Mouse (Mus musculus) urinary bladder, postnatal 25 days (tissue): ENCODE measurements around the gene Klc2.

ENCODE experiments used
- DNase-seq: peaks from one replicate; pipeline ENCODE4 v3.0.0; 2022; ENCODE audit warnings: low spot score

The Klc2 gene

DNA sequence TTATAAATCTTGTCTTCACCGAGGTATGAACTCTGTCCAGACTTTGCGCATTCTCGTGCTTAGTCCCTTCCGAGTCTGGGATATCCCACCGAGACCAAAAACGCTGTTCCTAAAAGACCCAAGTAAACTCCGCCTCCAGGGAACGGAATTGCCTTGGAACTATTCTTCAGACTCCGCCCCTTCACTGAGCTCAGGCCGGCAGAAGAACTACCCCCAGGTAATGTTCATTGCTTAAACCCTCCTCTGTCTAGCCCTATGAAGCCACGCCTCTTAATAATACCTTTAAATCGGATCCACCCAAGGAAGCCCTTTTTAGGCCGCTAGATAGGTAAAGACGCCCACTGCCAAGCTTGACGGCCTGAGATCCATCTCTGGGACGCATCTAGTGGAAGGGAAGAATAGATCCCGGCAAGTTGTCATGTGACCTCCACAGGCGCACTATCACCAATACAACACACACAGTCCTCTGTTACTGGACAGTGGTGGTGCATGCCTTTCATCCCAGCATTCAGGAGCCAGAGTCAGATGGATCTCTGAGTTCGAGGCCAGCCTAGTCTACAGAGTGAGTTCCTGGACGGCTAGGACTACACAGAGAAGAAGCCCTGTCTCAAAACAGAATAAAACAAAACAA lies 45.9 kb downstream of the Klc2 start:
- no peak for DNase-seq

DNA sequence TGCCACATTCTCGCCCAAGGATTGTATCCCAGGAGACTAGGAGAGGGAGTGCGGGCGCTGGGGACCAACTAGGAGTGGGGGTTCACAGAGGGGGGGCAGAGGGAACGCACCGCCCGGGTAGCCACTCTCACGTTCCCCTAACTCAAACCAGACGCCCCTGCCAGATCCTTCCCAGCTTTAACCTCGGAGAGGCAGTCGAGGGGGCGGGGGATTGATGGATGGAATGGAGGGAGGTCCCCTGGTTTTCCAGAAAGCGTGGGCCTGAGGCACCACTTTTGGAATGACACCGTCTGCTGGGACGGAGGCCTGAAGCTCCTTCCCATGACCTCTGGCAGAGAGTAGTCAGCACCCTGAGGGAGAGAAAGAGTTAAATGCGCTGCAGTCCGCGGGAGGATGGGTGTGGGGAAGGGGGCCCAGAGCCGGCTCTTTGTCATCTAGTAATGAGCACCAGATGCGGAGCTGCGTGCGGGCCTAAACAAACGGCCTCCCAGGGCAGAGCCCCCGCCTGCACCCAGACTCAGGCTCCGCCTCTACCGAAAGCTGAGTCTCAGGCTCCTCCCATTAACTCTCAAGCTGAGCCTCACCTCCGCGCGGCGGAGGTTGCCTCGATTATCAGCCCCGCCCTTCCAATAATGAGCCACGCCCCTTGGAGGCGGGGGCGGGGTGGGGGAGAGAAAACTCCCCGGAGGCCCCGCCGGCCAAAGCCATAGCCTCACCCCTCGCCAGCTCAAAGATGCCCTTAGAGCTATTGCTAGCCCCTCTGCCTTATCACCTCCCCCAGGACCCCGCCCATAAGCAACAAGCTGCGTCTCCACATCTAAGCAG lies 46.6 kb downstream of the Klc2 start:
- peak; percentile 76 for DNase-seq

GRCm38 (mm10) chr19:5071077-5071476 lies 47.3 kb downstream of the Klc2 start:
- no peak for DNase-seq

- no peak for DNase-seq
Measured at GRCm38 (mm10) chr19:5069978-5070377, 48.4 kb downstream of the Klc2 start.

GRCm38 (mm10) chr19:5069486-5069885 lies 48.9 kb downstream of the Klc2 start:
- no peak for DNase-seq

DNA sequence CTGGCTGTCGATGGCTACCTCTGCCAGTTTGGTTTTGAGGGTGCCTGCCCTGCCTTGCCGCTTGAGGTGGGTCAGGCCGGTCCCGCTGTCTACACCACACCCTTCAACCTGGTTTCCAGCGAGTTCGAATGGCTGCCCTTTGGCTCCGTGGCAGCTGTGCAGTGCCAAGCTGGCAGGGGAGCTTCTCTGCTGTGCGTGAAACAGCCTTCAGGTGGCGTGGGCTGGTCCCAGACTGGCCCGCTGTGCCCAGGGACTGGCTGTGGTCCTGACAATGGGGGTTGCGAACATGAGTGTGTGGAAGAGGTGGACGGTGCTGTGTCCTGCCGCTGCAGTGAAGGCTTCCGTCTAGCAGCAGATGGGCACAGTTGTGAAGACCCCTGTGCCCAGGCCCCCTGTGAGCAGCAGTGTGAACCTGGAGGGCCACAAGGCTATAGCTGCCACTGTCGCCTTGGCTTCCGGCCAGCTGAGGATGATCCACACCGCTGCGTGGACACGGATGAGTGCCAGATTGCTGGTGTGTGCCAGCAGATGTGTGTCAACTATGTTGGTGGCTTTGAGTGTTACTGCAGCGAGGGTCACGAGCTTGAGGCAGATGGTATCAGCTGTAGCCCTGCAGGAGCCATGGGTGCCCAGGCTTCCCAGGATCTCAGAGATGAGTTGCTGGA lies 49.7 kb downstream of the Klc2 start:
- DNase-seq: no peak

- peak; percentile 56 for DNase-seq
Measured at GRCm38 (mm10) chr19:5067867-5068569, 50.3 kb downstream of the Klc2 start, which contains the start of gene Cd248. Gene Cd248, plus strand, starts transcription at chr19:5068078.

- DNase-seq: no peak
Measured at GRCm38 (mm10) chr19:5067040-5067799, 51.1 kb downstream of the Klc2 start.

DNA sequence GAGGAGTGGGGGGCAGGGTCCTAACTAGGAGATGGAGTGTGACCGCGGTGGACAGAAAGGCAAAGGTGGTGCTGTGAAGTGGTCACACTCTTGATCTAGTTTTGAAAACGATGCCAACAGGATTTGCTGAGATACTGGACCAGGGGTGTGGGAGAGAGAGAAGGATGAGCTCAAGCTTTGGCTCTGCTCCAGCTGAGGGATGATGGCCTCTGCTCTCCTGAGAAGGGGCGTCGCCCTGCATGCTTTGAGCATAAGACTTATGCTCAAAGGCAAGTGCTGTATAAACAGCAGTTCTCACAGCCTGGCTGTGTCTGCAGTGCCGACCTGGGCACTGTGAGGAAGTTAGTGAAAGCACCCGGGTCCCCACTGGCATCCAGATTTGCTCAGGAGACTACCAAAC lies 53.3 kb downstream of the Klc2 start:
- DNase-seq: no peak

DNA sequence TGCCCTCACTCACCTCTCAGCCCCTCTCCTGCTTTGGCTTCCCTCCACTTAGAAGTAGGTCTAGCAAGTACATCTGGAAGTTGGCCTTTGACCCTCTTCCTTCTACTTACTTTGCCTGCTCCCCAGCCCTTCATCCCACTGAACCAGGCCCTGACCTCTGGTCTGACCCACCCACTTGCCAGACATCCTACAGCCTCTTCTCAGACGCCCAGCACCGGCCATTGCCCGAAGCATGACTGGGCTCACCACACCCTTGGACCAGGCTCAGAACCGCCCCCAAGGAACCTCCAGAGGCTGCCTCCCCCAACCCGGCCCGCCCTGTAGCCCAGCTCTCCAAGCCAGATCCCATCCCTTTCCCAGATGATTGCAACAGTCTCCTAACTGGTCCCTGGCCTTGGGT lies 55.9 kb downstream of the Klc2 start:
- DNase-seq: peak; percentile 60

DNA sequence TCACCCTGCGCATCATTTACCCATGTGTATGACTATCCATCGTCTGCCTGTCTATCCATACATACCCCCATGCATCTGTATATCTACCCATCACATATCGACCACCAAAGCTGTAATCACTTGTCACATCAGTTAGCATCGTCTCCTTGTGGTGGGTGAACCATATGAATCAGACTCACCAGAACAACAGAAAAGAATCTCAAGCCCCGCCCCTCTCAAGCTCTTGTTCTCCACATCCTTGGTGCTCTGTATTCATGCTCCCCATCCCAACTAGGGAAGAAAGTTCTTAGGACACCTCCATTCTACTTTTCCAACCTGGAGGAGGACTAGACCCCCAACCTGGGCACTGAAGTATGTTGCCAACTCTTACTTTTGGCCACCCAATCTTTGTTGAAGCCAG lies 56.3 kb downstream of the Klc2 start:
- no peak for DNase-seq

- DNase-seq: no peak
Measured at GRCm38 (mm10) chr19:5060365-5061330, 57.7 kb downstream of the Klc2 start.

DNA sequence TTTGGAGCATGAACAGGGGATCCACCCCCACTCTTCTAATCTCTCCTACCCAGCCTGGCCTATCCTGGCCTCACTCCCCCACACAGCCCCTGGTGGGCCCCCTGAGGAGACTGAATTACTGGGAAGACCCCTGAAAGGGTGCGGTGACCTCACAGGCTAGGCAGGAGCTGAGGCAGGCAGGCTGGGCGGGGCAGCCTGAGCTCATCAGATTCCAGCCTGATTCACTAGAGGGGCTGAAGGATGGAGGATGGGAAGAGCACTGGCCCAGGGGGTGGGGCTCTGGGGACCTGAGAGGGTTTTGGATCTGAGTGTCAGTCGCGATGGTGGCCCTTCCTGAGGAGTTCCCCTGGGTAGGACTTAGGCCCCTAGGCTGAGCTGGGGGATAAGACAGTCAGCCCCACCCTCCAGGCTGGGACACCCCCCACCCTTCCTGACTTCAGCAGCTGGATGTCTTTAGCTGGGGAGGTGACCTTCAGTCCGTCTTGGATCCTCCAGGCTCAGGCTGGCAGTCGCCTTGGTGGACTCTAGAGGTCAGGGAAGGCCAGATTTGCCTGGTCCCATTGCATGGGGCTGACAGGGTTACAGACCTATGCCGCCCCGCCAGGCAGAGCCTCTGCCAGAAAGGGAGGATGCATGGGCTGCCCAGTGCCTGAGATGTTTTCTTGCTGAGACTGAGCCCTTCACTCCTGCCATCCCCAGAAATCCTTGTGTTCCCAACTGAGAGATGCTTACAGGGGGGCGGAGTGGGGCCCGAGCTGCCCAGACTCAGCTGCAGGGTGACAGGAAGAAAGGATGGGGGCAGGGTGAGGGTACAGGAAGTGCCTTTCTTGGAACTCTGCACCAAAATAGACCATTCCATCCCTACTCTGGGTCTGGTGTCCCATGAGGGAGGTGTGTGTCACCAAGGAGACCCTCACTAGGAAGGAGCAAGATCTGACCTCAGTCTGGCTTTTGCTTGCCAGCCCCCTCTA lies 59.3 kb downstream of the Klc2 start:
- DNase-seq: no peak

- no peak for DNase-seq
Measured at GRCm38 (mm10) chr19:5057876-5058775, 60.2 kb downstream of the Klc2 start.
